Mouse (Mus musculus) adrenal gland, adult (tissue): Measurements from ENCODE around the gene Ctla4.
A peak's percentile ranks its signal among the peaks of the same experiment; 100 is the strongest.

ENCODE experiments used
- DNase-seq, 2 experiments: peaks; one replicate each; pipeline ENCODE4 v3.0.0; 2022 to 2023; ENCODE audit warnings: low spot score in 1 of 2; ENCODE audit not compliant: inconsistent age in 2 of 2

Ctla4 gene

GRCm38 (mm10) chr1:60863701-60864100 lies 23.1 kb upstream of the Ctla4 start:
- no peak for DNase-seq

GRCm38 (mm10) chr1:60865167-60865566 lies 21.6 kb upstream of the Ctla4 start:
- DNase-seq, result no peak

GRCm38 (mm10) chr1:60866043-60866442 lies 20.8 kb upstream of the Ctla4 start:
- no peak for DNase-seq

- DNase-seq, result peak; percentile 45 to 76
These were observed 18.2 kb upstream of the Ctla4 start for GRCm38 (mm10) chr1:60868333-60869277.

- no peak for DNase-seq
These were observed 11.5 kb upstream of the Ctla4 start for GRCm38 (mm10) chr1:60875267-60875666.

- no peak for DNase-seq
These were observed 6.5 kb upstream of the Ctla4 start for GRCm38 (mm10) chr1:60880116-60880867.

- DNase-seq, result no peak
These were observed 4.0 kb upstream of the Ctla4 start for GRCm38 (mm10) chr1:60882792-60883191.

- no peak for DNase-seq
These were observed 3.5 kb upstream of the Ctla4 start for GRCm38 (mm10) chr1:60883279-60883678.

GRCm38 (mm10) chr1:60884611-60885010 lies 2.2 kb upstream of the Ctla4 start:
- no peak for DNase-seq

- DNase-seq, result no peak
These were observed 11.5 kb downstream of the Ctla4 start for GRCm38 (mm10) chr1:60898127-60898932.

- no peak for DNase-seq
These were observed 12.1 kb downstream of the Ctla4 start for GRCm38 (mm10) chr1:60898933-60899210.

GRCm38 (mm10) chr1:60899244-60899643 lies 12.4 kb downstream of the Ctla4 start:
- DNase-seq, result no peak

- DNase-seq, result no peak
These were observed 15.7 kb downstream of the Ctla4 start for GRCm38 (mm10) chr1:60902547-60902946.

- DNase-seq, result no peak
These were observed 16.3 kb downstream of the Ctla4 start for GRCm38 (mm10) chr1:60903126-60903525.

- DNase-seq, result no peak
These were observed 17.7 kb downstream of the Ctla4 start for GRCm38 (mm10) chr1:60904456-60904978.

GRCm38 (mm10) chr1:60907466-60907865 lies 20.7 kb downstream of the Ctla4 start:
- no peak for DNase-seq

- DNase-seq, result no peak
These were observed 22.0 kb downstream of the Ctla4 start for GRCm38 (mm10) chr1:60908751-60909161.

GRCm38 (mm10) chr1:60909746-60910145 lies 22.9 kb downstream of the Ctla4 start:
- DNase-seq, result no peak

- DNase-seq, result no peak
These were observed 24.0 kb downstream of the Ctla4 start for GRCm38 (mm10) chr1:60910796-60911195.

- DNase-seq, result no peak
These were observed 24.8 kb downstream of the Ctla4 start for GRCm38 (mm10) chr1:60911631-60912030.

GRCm38 (mm10) chr1:60913305-60913704 lies 26.5 kb downstream of the Ctla4 start:
- DNase-seq, result no peak
